Mouse (Mus musculus) bone marrow macrophage, adult 2 months (primary cell): Measurements from ENCODE around the gene Klf9.

Experiments
- CTCF ChIP-seq: IDR thresholded peaks from 2 replicates; pipeline ENCODE4 v1.5.1; 2012; ENCODE audit warnings: low read depth, mild to moderate bottlenecking, low read length, moderate library complexity
- POLR2A ChIP-seq: IDR thresholded peaks from 2 replicates; pipeline ENCODE4 v1.6.1; 2012; ENCODE audit warnings: mild to moderate bottlenecking, low read depth, low read length, borderline replicate concordance

GRCm38 (mm10) chr19:23143074-23143445, 2.0 kb downstream of the Klf9 start:
- TF ChIP-seq CTCF (no peak), POLR2A (no peak)
